Mouse (Mus musculus): ENCODE results near the gene Trabd2b.

The Trabd2b gene

GRCm38 (mm10) chr4:114487701-114488100 is 81.2 kb downstream of the Trabd2b start:
- DNase-seq (ENCODE audit: extremely low read depth, low read depth) = no peak

- DNase-seq (ENCODE audit: extremely low read depth, low read depth) = no peak
Observed at GRCm38 (mm10) chr4:114492157-114492556, 85.6 kb downstream of the Trabd2b start.

- no peak for DNase-seq (ENCODE audit: extremely low read depth, low read depth)
Observed at GRCm38 (mm10) chr4:114494035-114494434, 87.5 kb downstream of the Trabd2b start.

- DNase-seq (ENCODE audit: extremely low read depth, low read depth) = no peak
Observed at GRCm38 (mm10) chr4:114495688-114496426, 89.3 kb downstream of the Trabd2b start.

- DNase-seq (ENCODE audit: extremely low read depth, low read depth) = no peak
Observed at GRCm38 (mm10) chr4:114499650-114500049, 93.1 kb downstream of the Trabd2b start.

GRCm38 (mm10) chr4:114500317-114500716 is 93.8 kb downstream of the Trabd2b start:
- no peak for DNase-seq (ENCODE audit: extremely low read depth, low read depth)

- DNase-seq (ENCODE audit: extremely low read depth, low read depth) = no peak
Observed at GRCm38 (mm10) chr4:114501048-114501447, 94.5 kb downstream of the Trabd2b start.

- no peak for DNase-seq (ENCODE audit: extremely low read depth, low read depth)
Observed at GRCm38 (mm10) chr4:114501611-114502010, 95.1 kb downstream of the Trabd2b start.

GRCm38 (mm10) chr4:114504227-114505041 is 97.9 kb downstream of the Trabd2b start:
- DNase-seq (ENCODE audit: extremely low read depth, low read depth) = no peak

- no peak for DNase-seq (ENCODE audit: extremely low read depth, low read depth)
Observed at GRCm38 (mm10) chr4:114509601-114510000, 103.1 kb downstream of the Trabd2b start.

GRCm38 (mm10) chr4:114511649-114512048 is 105.1 kb downstream of the Trabd2b start:
- no peak for DNase-seq (ENCODE audit: extremely low read depth, low read depth)

GRCm38 (mm10) chr4:114513149-114513548 is 106.6 kb downstream of the Trabd2b start:
- no peak for DNase-seq (ENCODE audit: extremely low read depth, low read depth)

- no peak for DNase-seq (ENCODE audit: extremely low read depth, low read depth)
Observed at GRCm38 (mm10) chr4:114515330-114515771, 108.8 kb downstream of the Trabd2b start.

- DNase-seq (ENCODE audit: extremely low read depth, low read depth) = no peak
Observed at GRCm38 (mm10) chr4:114516651-114517050, 110.1 kb downstream of the Trabd2b start.

GRCm38 (mm10) chr4:114518061-114518460 is 111.5 kb downstream of the Trabd2b start:
- no peak for DNase-seq (ENCODE audit: extremely low read depth, low read depth)

GRCm38 (mm10) chr4:114518571-114518970 is 112.0 kb downstream of the Trabd2b start:
- DNase-seq (ENCODE audit: extremely low read depth, low read depth) = no peak

- DNase-seq (ENCODE audit: extremely low read depth, low read depth) = no peak
Observed at GRCm38 (mm10) chr4:114519321-114519720, 112.8 kb downstream of the Trabd2b start.

- DNase-seq (ENCODE audit: extremely low read depth, low read depth) = no peak
Observed at GRCm38 (mm10) chr4:114519966-114520365, 113.4 kb downstream of the Trabd2b start.

- no peak for DNase-seq (ENCODE audit: extremely low read depth, low read depth)
Observed at GRCm38 (mm10) chr4:114523335-114524188, 117.0 kb downstream of the Trabd2b start.

GRCm38 (mm10) chr4:114531591-114531990 is 125.1 kb downstream of the Trabd2b start:
- no peak for DNase-seq (ENCODE audit: extremely low read depth, low read depth)

All from MEL-GATA-1-ER (cell line).